Mouse (Mus musculus): ENCODE results near the gene Slc16a6. TPM values are rescaled to one million over a fixed set of nuclear protein-coding genes. Genes with fewer than 3 reads are reported as not detected.

Gene Slc16a6
- polyA plus RNA-seq, 1 experiment from 2014 or later: 3.2 TPM

DNA sequence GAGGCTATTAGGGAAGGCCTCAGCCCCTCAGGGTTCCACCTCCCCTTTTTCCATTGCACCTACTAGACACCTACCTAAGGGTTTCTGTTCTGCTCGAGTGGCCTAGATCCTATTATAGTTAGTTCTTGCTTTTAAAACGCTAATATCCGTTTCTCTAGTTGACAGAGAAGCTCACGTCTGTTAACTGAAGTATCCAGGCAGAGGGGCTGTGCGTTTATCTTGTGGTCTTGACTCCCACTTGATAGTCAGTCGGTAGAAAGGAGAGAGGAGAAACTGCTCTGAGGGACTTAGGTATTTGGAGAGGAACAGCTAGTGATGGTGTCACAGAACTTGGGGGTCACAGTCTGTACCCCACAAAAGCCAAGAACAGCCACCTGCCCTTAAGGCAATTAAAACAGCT, 3.3 kb upstream of the Slc16a6 start:
- Histone ChIP-seq H3K4me1 (ENCODE audit: control insufficient read depth, insufficient read depth, low read length) (peaks cover 12% of the 10 kb centered on the region; the same call in 1 of the 2 replicates), H3K4me3 (ENCODE audit: low read depth, low read length) (no peak overlapping the region), H3K4me2 (ENCODE audit: low read depth) (no peak overlapping the region), H3K9ac (ENCODE audit: low read length) (no peak overlapping the region), H3K9me3 (ENCODE audit: control insufficient read depth, low read length) (no peaks in the 10 kb centered on the region), H3K27ac (ENCODE audit: low read depth, low read length) (peak overlapping the region; percentile 51; the same call in 1 of the 2 replicates), H3K27me3 (ENCODE audit: control insufficient read depth, insufficient read depth, low read length) (no peaks in the 10 kb centered on the region), H3K36me3 (ENCODE audit: control insufficient read depth, insufficient read depth, low read length) (no peaks in the 10 kb centered on the region)
- no peak for ATAC-seq (ENCODE audit: insufficient read depth, low FRiP score, low TSS enrichment)
- DNase-seq (ENCODE audit: low spot score): no peak
- 40% methylated on average over 6 of the region's 6 CpGs for WGBS

DNA sequence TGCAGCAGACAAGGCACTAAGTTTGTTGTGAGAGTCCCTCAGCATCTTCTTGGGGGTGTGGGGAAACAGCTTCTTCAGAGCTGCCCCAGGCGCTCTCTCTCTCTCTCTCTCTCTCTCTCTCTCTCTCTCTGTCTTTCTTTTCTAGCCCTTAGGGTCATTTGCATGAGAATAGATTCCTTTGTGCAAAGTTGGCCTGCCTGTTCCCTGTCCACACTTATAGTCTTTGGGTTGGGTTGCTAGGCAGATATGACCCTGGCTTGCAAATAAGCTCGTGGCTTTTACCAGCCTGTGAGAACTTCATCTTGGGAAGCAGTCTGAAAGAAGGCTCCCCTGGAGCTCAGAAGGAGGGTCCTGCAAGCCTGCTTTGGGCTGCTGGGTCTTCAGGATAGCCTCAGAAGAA, 2.8 kb upstream of the Slc16a6 start:
- WGBS: 32% methylated on average over 2 of the region's 2 CpGs
- DNase-seq (ENCODE audit: low spot score) (peak; percentile 34), ATAC-seq (ENCODE audit: insufficient read depth, low FRiP score, low TSS enrichment) (0 out of 2 replicates have a peak, but pooled peaks have one; percentile 32)
- no peaks in the 10 kb centered on the region for H3K27me3 ChIP-seq (ENCODE audit: control insufficient read depth, insufficient read depth, low read length)
- no peak overlapping the region for H3K4me2 ChIP-seq (ENCODE audit: low read depth)
- H3K4me1 ChIP-seq (ENCODE audit: control insufficient read depth, insufficient read depth, low read length): peaks cover 12% of the 10 kb centered on the region; the same call in 1 of the 2 replicates
- no peak overlapping the region for H3K4me3 ChIP-seq (ENCODE audit: low read depth, low read length)
- H3K9me3 ChIP-seq (ENCODE audit: control insufficient read depth, low read length): no peaks in the 10 kb centered on the region
- H3K9ac ChIP-seq (ENCODE audit: low read length): no peak overlapping the region
- H3K36me3 ChIP-seq (ENCODE audit: control insufficient read depth, insufficient read depth, low read length): no peaks in the 10 kb centered on the region
- peak overlapping the region; percentile 58 for H3K27ac ChIP-seq (ENCODE audit: low read depth, low read length)

DNA sequence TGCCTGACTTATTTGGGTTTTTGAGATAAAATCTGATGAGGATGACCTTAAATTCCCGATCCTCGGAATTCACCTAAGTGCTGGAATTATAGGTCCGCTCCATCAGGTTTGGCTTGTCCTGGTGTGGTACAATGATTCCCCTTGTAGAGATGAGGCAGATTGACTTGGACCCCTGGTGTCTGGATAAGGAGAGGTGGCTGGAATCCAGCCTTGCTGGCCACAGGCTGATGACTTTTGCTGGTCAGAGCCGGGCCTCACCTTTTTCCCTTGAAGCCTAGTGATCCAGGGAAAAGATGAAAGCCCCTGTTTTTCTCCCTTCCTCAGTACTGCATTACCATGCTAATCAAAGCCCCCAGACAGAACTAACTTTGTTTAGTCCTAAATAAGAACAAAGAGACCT, 2.3 kb upstream of the Slc16a6 start:
- DNase-seq (ENCODE audit: low spot score) (no peak), ATAC-seq (ENCODE audit: insufficient read depth, low FRiP score, low TSS enrichment) (no peak)
- no peaks in the 10 kb centered on the region for H3K9me3 ChIP-seq (ENCODE audit: control insufficient read depth, low read length)
- peaks cover 12% of the 10 kb centered on the region; the same call in 1 of the 2 replicates for H3K4me1 ChIP-seq (ENCODE audit: control insufficient read depth, insufficient read depth, low read length)
- H3K4me2 ChIP-seq (ENCODE audit: low read depth): no peak overlapping the region
- no peaks in the 10 kb centered on the region for H3K27me3 ChIP-seq (ENCODE audit: control insufficient read depth, insufficient read depth, low read length)
- H3K36me3 ChIP-seq (ENCODE audit: control insufficient read depth, insufficient read depth, low read length): no peaks in the 10 kb centered on the region
- 75% methylated on average over 4 of the region's 4 CpGs for WGBS
- peak overlapping the region; percentile 58 for H3K27ac ChIP-seq (ENCODE audit: low read depth, low read length)
- H3K4me3 ChIP-seq (ENCODE audit: low read depth, low read length): no peak overlapping the region
- no peak overlapping the region for H3K9ac ChIP-seq (ENCODE audit: low read length)

DNA sequence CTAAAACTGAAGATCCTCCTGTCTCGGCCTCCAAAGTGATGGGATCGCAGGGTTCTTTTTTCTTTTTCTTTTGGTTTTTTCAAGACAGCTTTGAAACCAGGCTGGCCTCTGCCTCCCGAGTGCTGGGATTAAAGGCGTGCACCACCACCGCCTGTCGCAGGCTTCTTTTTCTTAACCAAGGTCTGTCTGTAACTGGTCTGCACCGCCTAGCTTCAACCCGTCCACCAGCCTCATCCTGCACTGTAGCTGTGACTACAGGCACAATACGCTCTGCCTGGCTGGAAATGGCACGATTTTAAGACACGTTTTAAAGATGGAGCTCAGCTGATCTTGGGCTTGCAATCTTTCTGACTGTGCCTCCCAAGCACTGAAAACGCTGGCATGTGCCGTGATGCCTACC, 1.4 kb upstream of the Slc16a6 start:
- ATAC-seq (ENCODE audit: insufficient read depth, low FRiP score, low TSS enrichment): no peak
- DNase-seq (ENCODE audit: low spot score): no peak
- 86% methylated on average over 13 of the region's 13 CpGs for WGBS
- Histone ChIP-seq H3K4me3 (ENCODE audit: low read depth, low read length) (no peak overlapping the region), H3K27ac (ENCODE audit: low read depth, low read length) (no peak overlapping the region), H3K4me1 (ENCODE audit: control insufficient read depth, insufficient read depth, low read length) (peaks cover 12% of the 10 kb centered on the region; the same call in 1 of the 2 replicates), H3K36me3 (ENCODE audit: control insufficient read depth, insufficient read depth, low read length) (no peaks in the 10 kb centered on the region), H3K27me3 (ENCODE audit: control insufficient read depth, insufficient read depth, low read length) (no peaks in the 10 kb centered on the region), H3K4me2 (ENCODE audit: low read depth) (no peak overlapping the region), H3K9me3 (ENCODE audit: control insufficient read depth, low read length) (no peaks in the 10 kb centered on the region), H3K9ac (ENCODE audit: low read length) (no peak overlapping the region)

DNA sequence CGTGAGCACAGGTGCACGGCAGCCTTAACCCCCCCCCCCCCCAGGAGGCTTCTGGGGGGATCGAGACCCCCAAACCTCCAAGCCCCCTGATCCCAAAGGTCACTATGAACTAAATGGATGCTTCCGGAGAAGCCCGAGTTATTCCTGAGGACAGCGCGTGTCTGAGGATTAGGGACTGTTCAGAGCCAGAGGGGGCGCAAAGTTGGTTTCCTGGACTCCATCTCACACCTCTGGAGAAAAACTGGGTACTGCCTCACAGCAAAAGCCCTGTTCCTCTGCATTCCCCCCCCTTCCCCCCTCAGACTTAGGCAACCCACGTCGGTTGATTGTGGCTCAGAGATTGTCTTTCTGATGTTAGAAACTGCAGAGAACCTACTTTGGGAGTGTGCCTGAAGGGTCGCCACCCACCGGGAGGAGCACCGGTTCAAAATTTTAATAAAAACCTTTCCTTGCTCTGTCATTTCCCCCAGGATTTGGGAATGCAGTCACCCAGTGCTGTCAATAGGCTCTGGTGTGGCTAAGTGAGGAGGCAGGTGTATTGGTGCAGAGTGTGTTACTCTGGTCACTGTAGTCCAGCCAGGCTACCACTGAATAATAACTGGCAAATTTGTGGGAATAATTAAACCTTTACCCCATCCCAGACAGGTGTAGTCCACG, 816 bp upstream of the Slc16a6 start:
- DNase-seq (ENCODE audit: low spot score): no peak
- WGBS: 12% methylated on average over 14 of the region's 14 CpGs
- peaks cover 12% of the 10 kb centered on the region; the same call in 1 of the 2 replicates for H3K4me1 ChIP-seq (ENCODE audit: control insufficient read depth, insufficient read depth, low read length)

DNA sequence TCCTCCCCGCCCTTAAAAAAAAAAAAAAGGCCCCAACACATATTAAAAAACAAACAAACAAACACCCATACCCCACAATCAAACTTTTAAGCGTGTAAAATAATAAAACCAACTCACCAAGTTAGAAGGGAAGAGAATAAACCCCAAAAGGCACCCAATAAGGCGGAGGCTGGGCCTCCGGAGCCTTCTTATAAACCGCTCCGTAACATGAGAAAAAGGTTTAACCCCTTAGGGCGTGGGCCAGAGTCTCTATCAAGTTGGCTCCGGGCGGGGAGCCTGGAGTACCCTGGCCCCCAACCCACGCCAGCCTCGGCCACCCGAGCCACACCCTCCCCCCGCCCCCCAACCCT, 602 bp downstream of the Slc16a6 start:
- ATAC-seq (ENCODE audit: insufficient read depth, low FRiP score, low TSS enrichment): peak; percentile 40
- peaks cover 12% of the 10 kb centered on the region; the same call in 1 of the 2 replicates for H3K4me1 ChIP-seq (ENCODE audit: control insufficient read depth, insufficient read depth, low read length)
- H3K27me3 ChIP-seq (ENCODE audit: control insufficient read depth, insufficient read depth, low read length): no peaks in the 10 kb centered on the region
- peak overlapping the region; percentile 84 for H3K4me2 ChIP-seq (ENCODE audit: low read depth)
- no peak for DNase-seq (ENCODE audit: low spot score)
- peak overlapping the region; percentile 77 for H3K4me3 ChIP-seq (ENCODE audit: low read depth, low read length)
- 0% methylated on average over 10 of the region's 13 CpGs for WGBS
- H3K9me3 ChIP-seq (ENCODE audit: control insufficient read depth, low read length): no peaks in the 10 kb centered on the region
- H3K27ac ChIP-seq (ENCODE audit: low read depth, low read length): peak overlapping the region; percentile 92
- no peaks in the 10 kb centered on the region for H3K36me3 ChIP-seq (ENCODE audit: control insufficient read depth, insufficient read depth, low read length)
- H3K9ac ChIP-seq (ENCODE audit: low read length): peak overlapping the region; percentile 94

More for the DNA sequence above, 816 bp upstream of the Slc16a6 start:
- Histone ChIP-seq H3K27me3 (ENCODE audit: control insufficient read depth, insufficient read depth, low read length) (no peaks in the 10 kb centered on the region), H3K27ac (ENCODE audit: low read depth, low read length) (peak overlapping the region; percentile 92), H3K4me3 (ENCODE audit: low read depth, low read length) (peak overlapping the region; percentile 77), H3K9me3 (ENCODE audit: control insufficient read depth, low read length) (no peaks in the 10 kb centered on the region), H3K36me3 (ENCODE audit: control insufficient read depth, insufficient read depth, low read length) (no peaks in the 10 kb centered on the region), H3K4me2 (ENCODE audit: low read depth) (peak overlapping the region; percentile 84), H3K9ac (ENCODE audit: low read length) (peak overlapping the region; percentile 94)
- ATAC-seq (ENCODE audit: insufficient read depth, low FRiP score, low TSS enrichment): peak; percentile 24

DNA sequence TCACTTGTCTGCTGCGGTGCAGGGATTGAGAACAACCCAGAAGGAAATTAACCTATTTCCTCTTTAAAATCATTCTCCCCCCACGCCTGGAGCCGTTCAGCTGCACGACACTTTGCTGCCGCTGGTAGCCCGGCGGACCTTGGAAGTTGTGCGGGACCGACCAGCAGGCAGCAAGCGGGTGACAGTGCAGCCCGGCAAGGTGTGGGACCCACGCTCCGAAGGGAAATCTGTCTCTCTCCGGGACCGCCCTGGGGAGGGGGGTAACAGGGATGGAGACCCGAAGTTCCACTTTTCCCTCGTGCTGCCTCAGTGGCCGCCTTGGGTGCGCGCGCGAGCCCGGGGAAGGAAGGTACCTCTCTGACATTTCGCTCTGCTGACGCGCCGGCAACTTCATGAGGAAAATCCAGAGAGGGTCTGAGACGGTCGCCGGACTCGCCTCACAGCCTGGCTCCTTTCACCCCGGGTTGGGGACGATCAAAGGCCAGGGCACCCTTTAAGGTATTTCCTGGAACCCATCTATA, 1.2 kb downstream of the Slc16a6 start:
- H3K9me3 ChIP-seq (ENCODE audit: control insufficient read depth, low read length): no peaks in the 10 kb centered on the region
- H3K4me2 ChIP-seq (ENCODE audit: low read depth): peak overlapping the region; percentile 84
- ATAC-seq (ENCODE audit: insufficient read depth, low FRiP score, low TSS enrichment): no peak
- no peaks in the 10 kb centered on the region for H3K36me3 ChIP-seq (ENCODE audit: control insufficient read depth, insufficient read depth, low read length)
- peaks cover 9% of the 10 kb centered on the region; the same call in 1 of the 2 replicates for H3K4me1 ChIP-seq (ENCODE audit: control insufficient read depth, insufficient read depth, low read length)
- H3K4me3 ChIP-seq (ENCODE audit: low read depth, low read length): peak overlapping the region; percentile 77
- DNase-seq (ENCODE audit: low spot score): peak; percentile 62
- under 1% methylated on average over 33 of the region's 33 CpGs for WGBS
- H3K27me3 ChIP-seq (ENCODE audit: control insufficient read depth, insufficient read depth, low read length): no peaks in the 10 kb centered on the region
- H3K9ac ChIP-seq (ENCODE audit: low read length): peak overlapping the region; percentile 94
- H3K27ac ChIP-seq (ENCODE audit: low read depth, low read length): no peak overlapping the region

DNA sequence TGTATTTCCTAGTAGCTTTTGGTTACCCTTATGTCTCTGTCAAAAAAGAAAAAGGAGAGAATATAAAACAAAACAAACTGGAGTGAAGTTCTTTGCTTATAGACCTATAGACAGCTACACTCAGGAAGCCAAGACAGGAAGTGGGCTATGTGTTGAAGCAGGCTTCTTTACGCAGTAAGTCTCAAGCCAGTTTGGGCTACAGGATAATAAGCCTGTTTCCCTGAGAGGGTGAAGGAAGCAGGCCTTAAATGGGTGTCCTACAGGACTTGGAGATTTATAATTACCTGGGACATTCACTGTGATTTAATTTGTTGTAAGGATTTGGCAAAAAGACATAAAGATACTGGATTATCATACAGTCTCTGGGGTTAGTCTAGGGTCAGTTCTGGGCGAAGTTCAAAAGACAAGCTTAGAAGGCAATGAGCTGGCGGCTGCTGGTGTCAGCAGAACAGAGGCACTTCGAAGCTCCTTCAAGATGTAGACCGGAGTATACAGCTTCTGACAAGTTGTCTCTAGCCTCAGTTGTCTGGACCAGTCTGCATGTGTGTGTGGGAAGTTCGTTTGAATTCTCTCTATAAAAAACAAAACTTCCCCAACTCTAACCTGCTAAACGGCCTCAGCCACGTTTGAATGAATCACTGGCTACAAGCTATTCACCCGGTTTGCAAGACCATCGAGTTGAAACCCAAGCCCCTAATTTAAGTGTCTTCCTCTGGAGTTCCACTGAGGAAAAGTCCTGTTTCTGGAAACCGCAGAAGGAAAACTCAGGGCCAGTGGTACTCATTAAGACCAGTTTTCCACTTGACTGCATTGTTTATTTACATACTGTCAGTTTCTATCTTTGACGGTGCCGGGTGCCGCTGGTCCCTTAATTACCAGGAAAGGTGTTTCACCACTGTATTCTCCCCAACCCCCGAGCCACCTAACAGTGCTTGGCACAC, 2.2 kb downstream of the Slc16a6 start:
- H3K4me1 ChIP-seq (ENCODE audit: control insufficient read depth, insufficient read depth, low read length): 0 out of 2 replicates have a peak, but pooled peaks cover 5% of the 10 kb centered on the region
- no peaks in the 10 kb centered on the region for H3K27me3 ChIP-seq (ENCODE audit: control insufficient read depth, insufficient read depth, low read length)
- H3K27ac ChIP-seq (ENCODE audit: low read depth, low read length): no peak overlapping the region
- no peak overlapping the region for H3K9ac ChIP-seq (ENCODE audit: low read length)
- no peak for DNase-seq (ENCODE audit: low spot score)
- WGBS: 33% methylated on average over 15 of the region's 15 CpGs
- peak overlapping the region; percentile 84 for H3K4me2 ChIP-seq (ENCODE audit: low read depth)
- ATAC-seq (ENCODE audit: insufficient read depth, low FRiP score, low TSS enrichment): no peak
- H3K36me3 ChIP-seq (ENCODE audit: control insufficient read depth, insufficient read depth, low read length): no peaks in the 10 kb centered on the region
- no peak overlapping the region; the same call in 1 of the 2 replicates for H3K4me3 ChIP-seq (ENCODE audit: low read depth, low read length)
- H3K9me3 ChIP-seq (ENCODE audit: control insufficient read depth, low read length): no peaks in the 10 kb centered on the region

Measured in neural tube, embryonic 11.5 days (tissue).